Mouse (Mus musculus): Measurements from ENCODE around the gene Stra8. TPM values are rescaled to one million over a fixed set of nuclear protein-coding genes. Genes with fewer than 3 reads are reported as not detected.
A peak's percentile ranks its signal among the peaks of the same experiment; 100 is the strongest.

The Stra8 gene
- polyA plus RNA-seq (2012; rRNA removed) = not detected in 2 replicates

DNA sequence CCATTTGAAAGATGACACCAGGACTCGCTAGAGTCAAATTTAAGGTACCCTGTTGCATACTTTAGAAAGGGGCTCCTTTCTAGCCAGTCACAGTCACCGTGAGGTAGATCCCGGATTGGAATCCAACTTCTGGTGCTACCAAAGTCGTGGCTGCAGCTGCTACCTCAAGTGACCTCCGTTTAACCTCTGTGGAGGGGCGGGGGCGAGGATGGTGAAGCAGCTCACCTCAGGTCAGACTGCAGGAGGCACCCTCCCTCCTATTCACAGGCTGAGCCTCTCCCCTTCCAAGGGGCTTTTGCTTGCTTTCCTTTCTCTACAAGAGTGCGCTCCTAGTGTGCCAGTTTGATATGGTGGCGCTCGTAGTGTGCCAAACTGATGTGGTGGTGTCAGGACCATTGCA, at the start of gene Stra8:
TSS of gene Stra8 (plus strand) at position 208 of the 400 bp plus-strand sequence.
- no peak for DNase-seq (ENCODE audit: low spot score)

DNA sequence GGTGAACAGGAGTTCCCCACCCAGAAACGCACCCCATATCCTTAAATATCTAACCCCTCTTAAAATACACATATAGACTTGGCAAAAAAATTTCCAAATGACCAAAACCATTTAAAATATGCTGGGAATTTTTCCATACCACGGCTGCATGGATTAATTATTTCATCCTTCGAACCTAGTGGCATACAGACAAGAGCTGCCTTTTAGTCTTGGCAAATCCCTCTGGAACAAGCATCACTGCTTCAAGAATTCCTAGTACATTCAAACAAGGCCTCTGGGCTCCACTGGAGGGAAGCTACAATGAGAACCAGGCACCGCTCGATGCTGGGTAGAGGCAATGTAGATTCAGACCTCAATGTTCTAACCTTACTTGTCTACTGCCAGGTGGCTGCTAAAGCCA, 49.2 kb upstream of the Stra8 start:
- DNase-seq (ENCODE audit: low spot score) = no peak

DNA sequence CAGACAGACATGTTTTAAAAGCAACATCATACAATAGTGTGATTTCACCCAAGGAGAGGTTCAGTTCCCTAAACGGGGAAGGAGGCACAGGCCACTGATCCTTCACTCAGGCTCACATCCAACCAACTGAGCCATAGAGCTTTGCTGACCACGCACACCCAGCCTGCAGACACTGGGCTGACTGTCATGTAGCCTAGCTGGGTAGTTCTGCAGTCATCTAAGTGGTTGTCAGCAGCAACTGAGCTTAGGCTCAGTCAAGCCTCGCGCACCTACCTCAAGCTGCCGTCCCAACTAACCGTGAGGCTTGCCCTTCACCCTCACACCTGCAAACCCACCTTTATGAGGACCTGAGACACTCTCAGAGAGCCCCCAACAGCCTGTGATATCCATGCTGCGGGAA, 48.0 kb upstream of the Stra8 start:
- DNase-seq (ENCODE audit: low spot score) = no peak

DNA sequence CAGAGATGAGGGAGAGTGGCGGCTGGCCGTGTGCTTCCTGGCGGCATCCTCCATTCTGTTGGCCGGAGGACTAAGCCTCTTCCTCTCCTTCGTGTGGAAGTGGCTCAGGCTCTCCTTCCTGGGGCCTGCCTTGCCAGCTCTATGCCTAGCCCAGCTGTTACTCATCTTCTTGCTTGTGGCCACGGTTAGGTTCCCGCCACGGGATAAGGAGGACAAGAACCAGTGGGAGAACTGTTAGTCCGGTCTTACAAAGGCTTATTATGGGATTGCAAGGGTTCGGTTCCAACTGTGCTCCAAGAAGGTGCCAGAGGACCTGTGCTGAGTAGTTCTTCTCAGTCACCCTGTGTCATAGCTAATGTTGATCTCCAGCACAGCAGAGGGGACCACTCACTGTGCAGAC, 47.1 kb upstream of the Stra8 start:
- DNase-seq (ENCODE audit: low spot score) = no peak

DNA sequence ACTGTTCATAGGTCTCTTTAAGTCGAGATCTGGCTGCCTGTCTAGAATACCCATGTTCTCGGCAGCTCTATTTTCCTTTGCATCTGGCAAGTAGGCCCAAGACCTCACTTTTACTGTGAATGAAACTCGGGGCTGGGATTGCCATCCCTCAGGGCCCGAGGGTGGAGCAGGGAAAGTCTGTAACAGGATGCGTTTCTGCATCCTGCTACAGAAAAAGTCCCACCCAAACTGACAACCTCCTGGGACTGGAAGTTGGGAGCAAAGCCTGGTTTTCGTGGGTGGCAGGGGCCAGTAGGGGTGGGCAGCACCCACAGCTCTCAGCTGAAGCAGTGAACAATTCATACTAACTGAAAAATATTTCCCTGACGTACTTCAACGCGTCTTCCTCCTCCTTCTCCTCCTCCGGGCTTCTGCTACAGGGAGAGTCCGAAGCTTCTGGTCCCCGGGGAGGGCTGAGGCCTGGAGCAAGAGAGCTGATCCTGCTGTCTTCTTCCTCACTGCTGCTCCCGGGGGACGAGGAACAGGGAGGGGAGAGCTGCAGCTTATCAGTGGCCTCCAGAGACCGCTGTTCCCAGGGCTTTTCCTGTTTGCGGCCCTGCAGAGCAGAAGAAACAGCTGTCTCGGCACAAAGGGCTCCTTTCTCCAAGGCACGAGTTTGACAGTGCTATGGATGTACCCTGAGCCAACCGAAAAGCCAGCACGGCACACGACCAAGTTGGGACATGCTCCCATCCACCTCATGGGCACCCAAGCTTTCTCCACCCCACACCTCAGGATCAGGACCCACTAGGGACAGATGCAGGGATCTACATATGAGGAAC, 45.7 kb upstream of the Stra8 start:
- DNase-seq (ENCODE audit: low spot score) = peak; percentile 20

DNA sequence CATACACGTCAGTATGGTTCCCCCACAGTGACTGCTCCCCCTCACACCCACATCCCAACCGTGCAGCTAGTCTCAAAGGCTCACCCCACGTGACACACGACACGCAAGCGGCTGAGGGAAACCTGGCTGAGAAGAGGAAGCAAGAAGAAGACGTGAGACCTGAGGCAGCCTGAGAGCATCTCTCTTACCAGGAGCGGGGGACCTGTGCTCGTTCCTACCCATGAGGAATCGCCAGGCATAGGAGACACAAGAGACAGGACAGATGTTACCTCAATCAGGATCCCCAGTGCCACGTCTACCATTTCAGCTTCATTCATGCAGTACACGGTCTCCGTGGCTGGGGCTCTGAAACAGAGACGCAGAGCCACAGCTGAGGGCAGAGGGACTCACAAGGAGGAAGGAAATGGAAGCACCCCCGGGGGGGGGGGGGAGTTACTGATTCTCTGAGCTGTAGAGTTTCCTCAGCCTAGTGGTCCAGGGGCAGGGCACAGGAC, 44.6 kb upstream of the Stra8 start:
- peak; percentile 21 for DNase-seq (ENCODE audit: low spot score)

DNA sequence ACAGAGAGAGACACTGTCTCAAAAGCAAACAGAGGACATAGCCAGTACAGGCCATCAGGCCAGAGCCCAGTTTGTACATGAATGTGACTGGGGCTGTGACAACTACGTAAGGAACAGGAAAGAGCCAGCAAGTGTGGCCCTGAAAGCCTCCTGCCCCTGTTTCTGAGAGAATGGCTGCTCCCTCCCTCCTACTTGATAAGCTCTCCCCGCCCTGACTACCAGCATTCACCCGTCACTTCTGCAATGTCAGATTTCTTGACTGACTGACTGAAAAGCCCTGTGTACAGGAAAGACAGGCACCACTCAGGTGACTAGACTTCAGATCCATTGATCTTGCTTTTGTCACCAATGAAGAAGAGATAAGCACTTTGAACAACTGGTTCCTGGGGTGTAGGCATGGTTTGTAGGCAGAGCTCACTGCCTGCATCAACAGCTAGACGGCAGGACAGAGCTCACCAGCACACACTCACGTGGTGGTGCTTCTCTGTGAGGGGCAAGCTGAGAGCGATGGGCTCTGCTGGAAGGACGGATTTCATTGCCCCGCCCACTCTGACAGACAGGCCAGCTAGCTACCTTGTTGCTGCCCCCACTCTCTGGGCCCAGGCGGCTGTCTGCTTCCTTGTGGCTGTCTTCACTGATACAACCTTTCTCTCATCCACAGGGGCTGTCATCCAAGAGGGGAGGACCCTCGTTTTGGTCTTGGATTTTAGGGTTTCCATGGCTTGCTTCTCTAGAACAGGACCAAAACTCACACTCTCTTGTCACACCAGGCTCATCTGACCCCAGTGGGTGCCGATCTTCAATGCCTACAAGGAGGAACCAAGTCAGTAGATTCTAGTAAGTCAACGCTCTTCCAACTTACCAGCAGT, 43.8 kb upstream of the Stra8 start:
- peak; percentile 23 for DNase-seq (ENCODE audit: low spot score)

DNA sequence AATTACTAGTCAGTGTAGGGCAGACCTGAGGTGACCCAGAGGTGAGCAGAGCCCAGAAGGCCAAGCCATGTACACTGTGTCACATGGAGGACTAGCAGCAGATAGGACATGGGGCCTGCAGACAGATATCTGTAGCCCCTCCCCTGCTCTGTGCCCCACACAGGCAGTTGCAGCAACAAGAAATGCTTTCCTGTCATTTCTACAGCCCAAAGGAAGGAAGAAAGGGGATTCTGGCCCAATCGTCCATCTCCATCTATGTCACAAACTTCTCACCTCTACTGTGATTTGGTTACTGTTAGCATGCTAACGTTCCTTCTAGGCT, 43.2 kb upstream of the Stra8 start:
- peak; percentile 20 for DNase-seq (ENCODE audit: low spot score)

DNA sequence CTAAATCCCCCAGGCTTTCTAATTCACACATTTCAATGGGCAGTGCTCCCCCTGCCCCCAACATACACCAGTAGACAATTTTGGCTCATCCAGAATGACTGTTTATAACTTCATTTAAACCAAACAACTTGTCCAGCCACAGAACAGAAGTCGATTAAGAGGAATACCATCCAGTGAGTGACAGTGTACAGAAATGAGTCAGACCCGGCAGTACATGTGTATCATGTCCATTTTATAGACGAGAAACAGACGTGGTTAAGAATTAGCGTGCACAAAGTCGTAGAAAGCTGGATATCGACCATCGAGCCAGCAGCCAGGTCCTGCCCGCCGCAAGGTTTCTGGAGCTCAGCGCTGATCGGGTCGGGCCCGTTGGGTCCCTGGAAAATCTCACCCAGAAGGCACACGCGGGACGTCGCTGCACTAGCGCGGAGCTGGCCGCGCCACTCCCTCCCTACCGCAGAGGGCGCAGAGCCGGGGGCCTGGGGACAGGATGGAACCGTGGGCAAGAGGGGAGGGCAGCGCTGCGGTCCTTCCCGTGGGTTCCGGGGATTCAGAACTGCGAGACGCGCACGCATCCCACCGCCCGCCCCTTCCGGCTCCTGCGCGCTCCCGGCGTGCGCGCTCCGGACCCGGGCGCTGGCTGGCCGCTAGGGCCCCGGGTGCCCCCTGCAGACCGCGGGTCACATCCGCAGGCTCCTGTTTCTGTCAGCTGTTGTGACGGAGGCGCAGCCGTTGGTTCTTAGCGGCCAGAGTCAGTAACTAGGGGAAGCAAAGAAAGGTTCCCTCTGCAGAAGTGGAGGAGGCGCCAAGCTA, 42.2 kb upstream of the Stra8 start, which contains the start of gene Cyren:
TSS of gene Cyren (minus strand) at position 552 of the 813 bp plus-strand sequence.
- DNase-seq (ENCODE audit: low spot score) = peak; percentile 85

DNA sequence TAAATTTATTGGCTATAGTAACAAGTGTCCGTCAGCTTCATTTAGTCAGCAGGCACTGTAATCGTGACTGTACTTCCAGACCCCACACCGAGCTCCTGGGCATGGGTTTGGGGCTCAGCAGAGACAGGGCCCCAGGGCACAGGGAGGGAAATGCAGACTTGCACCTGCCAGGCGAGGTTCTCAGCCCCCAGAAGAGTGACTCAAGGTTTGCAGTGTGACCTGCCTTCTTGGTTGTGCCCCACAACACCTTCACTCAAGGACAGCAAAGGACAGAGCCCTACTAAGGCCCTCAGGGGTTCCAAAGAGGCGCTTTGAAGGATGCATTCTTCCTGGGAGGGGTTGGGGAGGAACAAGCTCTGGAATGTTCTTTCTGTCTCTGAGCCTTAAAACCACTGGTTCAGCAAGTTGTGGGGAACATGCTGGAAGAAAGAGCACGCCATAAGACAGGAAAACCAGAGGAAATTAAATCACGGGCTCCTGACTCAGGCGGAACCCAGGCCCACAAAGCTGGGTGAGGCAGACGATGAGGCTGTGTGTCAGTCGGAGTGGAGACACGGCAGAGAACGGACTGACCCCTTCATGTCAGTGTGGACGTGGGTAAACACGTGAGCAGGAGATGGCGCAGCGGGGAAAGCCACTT, 40.7 kb upstream of the Stra8 start:
- DNase-seq (ENCODE audit: low spot score) = no peak

DNA sequence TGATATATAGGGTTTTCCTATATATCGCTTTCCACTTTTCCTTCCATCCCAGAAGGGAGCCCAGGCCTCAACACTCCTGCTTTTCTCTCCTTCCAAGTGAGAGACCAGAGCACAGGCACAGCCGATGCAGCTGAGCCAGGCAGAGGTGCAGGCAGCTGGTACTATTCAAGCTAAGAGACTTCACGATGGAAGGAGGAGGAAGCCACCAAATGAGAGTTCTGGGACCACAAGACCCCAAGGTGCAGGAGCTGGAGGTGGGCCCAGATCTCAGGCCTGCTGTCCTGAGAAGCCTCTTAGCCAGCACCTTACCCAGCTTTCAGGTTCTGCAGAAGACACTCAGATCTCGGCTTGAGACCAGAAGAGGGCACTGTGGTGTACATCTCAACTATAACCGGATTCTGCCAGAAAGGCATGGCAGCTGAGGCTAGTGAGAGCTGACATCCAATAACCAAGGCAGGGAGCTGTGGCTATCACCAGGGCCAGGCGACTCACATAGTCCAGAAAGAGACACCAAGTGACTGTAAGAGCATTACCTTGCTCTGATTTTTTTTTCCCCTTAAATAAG, 40.0 kb upstream of the Stra8 start:
- no peak for DNase-seq (ENCODE audit: low spot score)

DNA sequence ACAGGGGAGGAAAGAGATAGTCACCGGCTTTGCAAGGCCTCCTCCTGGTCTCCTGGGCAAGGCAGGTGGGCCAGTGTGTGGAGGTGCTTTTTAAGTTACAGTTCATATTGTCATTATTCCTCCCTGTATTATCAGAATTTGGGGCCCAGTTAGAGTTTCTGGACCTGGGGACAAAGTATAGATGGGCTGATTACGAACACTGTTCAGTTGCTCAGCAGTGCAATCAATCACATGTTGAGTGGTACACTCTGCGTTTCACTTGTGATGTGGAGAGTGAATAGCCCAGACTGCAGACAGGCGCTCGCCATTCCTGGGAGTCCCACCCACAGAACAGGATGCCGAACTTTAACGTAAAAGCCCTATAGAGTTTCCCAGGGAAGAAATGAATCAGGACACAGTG, 35.2 kb upstream of the Stra8 start:
- no peak for DNase-seq (ENCODE audit: low spot score)

DNA sequence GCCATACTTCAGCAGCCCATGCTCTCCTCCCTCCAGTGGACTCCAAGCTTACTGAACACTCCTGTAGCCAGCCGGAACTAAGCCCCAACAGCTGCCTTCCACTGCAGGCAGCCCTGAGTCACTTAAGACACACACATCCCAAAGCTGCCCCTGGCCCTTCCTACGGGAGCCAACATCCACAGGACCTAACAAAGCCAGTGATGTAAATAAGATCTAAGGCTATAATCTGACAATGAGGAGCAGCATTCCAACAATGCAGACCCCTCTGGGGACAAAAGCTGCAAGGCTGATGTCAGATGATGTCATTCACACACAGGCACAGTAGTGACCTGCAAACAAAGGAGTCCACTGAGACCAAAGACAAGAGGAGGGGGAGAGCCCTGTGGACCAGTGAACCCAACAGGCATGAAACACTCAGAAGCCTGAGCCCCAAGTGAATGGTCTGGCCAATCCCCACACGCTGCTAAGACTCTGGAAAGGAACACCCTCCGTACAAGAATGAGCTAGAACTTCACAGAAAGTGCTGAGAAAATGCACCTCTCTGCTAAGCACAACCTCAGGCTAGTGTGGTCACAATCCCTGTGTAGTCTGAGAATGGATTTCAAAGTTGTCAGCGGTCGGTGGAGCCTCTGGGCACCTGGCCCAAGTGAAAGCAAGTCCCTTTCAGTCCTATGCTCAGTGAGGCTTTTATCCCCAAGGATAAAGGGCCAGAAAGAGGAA, 32.7 kb upstream of the Stra8 start:
- no peak for DNase-seq (ENCODE audit: low spot score)

DNA sequence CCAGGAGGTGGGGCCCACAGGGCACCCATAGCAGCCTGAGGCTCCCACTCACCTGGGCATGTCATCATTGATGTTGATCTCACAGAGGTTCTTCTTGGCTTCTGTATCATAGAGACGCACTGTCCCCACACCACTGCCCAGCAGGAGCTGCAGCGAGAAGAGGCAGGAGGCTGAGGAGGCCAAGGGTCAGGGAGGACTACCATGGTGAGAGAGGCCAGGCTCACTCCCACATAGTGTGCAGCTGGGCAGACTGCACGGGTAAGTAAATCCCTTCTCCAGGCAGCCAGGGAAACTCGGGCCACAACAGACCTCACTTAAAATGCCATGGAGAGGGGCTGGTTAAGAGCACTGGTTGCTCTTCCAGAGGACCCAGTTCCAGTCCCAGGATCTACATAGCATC, 30.8 kb upstream of the Stra8 start:
- no peak for DNase-seq (ENCODE audit: low spot score)

DNA sequence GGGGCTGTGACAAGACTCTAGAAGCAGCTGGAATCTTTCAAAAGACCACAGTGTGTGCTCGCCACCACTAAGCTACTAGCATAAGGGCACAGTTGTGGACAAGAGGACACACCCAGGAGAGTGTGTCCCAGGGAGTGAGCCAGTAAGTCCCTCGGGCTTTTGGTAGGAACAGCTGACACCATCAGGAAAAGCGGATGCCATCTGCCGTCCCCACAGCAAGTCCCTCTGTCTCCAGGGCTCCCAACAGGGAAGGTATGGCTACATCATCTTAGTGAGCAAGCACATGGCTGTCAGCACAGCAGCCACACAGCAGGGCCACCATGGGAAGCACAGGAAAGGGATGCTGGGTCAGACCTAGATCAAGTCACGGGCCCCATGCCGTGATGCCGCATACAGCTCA, 24.4 kb upstream of the Stra8 start:
- DNase-seq (ENCODE audit: low spot score) = no peak

DNA sequence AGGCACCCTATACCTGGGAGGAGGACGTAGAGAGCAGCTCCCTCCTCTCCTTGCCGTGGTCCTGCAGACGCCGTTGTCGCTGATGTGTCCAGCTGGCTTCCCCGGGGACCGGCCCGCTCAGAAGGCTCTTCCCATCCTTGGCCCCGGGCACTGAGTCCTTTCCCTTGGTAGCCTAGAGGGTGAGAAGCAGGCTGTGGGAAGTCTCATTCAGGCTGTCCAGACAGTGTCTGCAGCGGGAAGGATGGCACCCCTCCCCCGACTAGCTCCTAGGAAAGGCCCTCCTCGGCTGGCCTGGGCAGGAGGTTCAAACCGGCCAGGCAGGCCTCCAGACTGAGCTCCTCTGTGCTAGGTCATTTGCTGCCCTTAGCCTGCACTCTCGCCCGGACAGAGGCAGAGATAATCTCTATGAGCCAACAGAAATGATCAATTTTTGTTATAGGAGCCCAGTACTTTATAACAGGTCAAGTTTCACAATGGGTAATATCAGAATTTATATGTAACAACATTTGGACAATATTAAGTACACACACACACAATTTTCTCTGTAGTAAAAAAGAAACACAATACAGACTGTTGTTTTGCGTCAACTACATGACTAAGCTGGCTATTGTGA, 23.7 kb upstream of the Stra8 start:
- DNase-seq (ENCODE audit: low spot score) = no peak

DNA sequence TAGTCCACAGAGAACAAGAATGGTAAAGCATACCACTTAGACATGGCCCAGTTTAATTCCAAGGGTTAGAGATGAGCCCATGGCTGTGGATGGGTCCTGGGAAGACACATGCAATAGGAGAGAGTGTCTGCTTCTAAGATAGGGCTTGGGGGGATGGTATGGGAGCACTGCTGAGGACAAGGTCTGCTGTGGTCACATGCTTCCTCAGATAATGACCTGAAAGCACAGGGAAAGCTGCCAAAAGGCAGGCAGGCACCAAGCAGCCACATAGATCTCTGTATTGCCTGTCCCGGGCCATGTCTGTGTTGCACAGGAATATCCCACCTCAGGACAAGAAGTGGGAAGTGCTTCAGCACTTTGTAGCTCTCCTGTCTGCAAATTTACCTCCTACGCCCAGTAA, 20.8 kb upstream of the Stra8 start:
- no peak for DNase-seq (ENCODE audit: low spot score)

DNA sequence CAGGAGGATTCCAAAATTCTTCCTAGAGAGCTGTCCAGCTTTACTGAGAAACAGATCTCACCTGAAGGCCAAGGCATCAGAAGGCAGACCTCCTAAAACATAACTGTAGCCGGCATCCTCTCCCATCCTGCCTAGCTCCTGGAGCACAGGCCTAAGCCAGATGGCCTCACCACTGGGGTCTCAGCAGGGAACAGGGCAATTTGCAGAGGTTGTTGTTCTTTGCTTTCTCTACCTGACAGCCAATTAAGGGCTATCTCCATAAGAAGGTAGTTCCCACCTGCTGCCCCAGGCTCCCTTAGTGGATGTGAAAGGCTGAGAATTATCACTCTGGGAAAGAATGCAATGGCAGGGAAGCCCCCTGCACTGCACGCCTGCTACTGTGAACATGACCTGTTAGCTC, 19.0 kb upstream of the Stra8 start:
- DNase-seq (ENCODE audit: low spot score) = no peak

DNA sequence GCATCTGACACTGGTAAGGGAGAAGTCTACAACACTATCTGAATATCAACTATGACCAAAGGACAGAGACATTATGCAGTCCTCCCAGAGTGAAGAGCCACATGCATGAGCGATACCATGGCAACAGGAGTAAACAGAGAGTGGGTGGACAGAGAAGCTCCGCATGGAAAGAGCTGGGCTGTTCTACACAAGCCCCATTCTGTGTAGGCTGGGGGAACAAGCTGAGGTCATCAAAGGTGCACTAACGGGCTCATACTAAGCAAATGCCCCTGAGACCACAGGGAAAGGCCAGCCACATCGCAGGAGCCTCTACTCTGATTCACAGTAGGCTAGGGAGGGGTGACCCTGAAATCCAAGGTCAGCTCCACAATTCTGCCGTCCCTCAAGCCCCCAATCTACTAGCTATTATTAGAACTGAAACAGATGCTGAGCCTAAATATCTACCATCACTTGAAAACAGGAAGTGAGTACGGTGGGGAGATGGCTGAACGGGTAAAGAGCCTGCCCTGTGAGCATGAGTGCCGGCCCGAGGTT, 18.0 kb upstream of the Stra8 start:
- no peak for DNase-seq (ENCODE audit: low spot score)

DNA sequence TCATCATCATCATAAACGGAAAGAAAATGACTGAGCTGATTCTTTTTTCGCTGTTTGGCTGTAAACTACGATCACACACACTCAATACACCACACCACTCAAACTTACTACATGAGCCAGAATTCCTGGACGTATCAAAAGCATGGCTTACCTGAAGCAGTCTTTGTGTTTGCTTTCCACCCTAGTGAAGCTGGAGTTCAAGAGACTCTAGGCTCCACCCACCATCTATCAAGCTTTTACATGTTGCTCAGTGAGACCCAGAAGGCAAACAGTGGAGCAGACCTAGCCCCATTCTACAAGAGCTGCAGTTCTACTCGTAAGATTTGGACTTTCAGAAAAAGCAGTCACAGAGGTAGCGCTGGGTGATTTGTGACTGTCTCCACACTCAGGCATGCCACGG, 17.4 kb upstream of the Stra8 start:
- DNase-seq (ENCODE audit: low spot score) = no peak

Measured in urinary bladder, adult 2 months (tissue).